Mouse (Mus musculus) mammary gland, adult 2 months (tissue): ENCODE results near the gene Zfand4. TPM values are rescaled to one million over a fixed set of nuclear protein-coding genes. Genes with fewer than 3 reads are reported as not detected.

Experiments
- polyA plus RNA-seq: library from polyadenylated mRNA; depleted of rRNA; stranded (reverse); fragments of >200 nt; gene quantifications from 2 replicates; pipeline ENCODE4 v1.2.3, GENCODE M21; 2012; ENCODE audit warnings: low replicate concordance; rRNA removed

Gene Zfand4
- 0.20 and 0.45 TPM in 2 replicates for polyA plus RNA-seq

GRCm38 (mm10) chr6:116264018-116264651, at the start of gene Zfand4:
Gene Zfand4, plus strand, starts transcription at chr6:116264222.

GRCm38 (mm10) chr6:116337835-116338501, 73.9 kb downstream of the Zfand4 start, which contains the start of gene March8:
Gene March8, plus strand, starts transcription at chr6:116338024.

Other genes with a start within 250 kb of the Zfand4 start
- 9.8 and 22.5 TPM in 2 replicates for gene Tmcc1, start 70.7 kb upstream of the Zfand4 start, polyA plus RNA-seq
- gene Washc2, start 56.2 kb upstream of the Zfand4 start, polyA plus RNA-seq: 52.3 and 56.6 TPM in 2 replicates
- 37.5 and 62.6 TPM in 2 replicates for gene March8, start 73.8 kb downstream of the Zfand4 start, polyA plus RNA-seq
- 4.3 and 5.1 TPM in 2 replicates for gene Alox5, start 197.0 kb downstream of the Zfand4 start, polyA plus RNA-seq
- gene Olfr211, start 224.9 kb downstream of the Zfand4 start, polyA plus RNA-seq: not detected in 2 replicates
- gene Olfr212, start 242.3 kb downstream of the Zfand4 start, polyA plus RNA-seq: not detected in 2 replicates